Mouse (Mus musculus) ES-Bruce4 (cell line): ENCODE measurements around the gene Agfg2.

ENCODE experiments used
- CTCF ChIP-seq: IDR thresholded peaks from one replicate; pipeline ENCODE4 v1.8.1; 2011; ENCODE audit warnings: low read depth, low read length
- EP300 ChIP-seq: IDR thresholded peaks from 2 replicates; pipeline ENCODE4 v1.6.1; 2011; ENCODE audit warnings: low read depth, low read length; ENCODE audit not compliant: insufficient read depth
- POLR2A ChIP-seq: IDR thresholded peaks from one replicate; pipeline ENCODE4 v1.8.1; 2011; ENCODE audit warnings: low read length; ENCODE audit not compliant: insufficient read depth

DNA sequence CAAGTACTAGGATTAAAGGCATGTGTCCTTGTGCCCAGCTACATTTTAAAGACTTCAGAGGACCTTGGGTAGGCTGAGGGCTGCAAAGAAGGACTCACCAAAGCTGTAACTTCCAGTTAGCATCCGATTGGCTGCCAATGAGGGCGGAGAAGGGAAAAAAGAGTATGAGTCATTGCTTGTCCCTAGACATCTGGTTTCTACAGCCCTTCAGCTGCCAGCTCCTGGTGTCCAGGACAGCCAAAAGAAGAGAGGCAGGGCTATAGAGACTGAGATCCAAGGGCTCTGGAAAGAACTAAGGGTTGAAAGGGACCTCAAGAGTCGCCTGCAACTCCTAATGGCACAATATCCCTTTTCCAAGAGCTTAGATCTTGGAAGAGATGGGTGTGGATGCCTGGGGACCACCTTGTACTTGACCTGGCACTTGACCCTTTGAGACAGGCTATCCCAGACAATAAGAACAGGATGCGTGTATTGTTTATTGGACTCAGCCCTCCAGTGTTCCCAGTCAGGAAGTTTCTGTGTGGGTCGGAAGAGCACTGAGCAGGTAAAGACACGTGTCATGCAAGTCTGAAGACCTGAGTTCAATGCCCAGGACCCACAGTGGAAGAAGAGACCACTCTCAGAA is 24.4 kb downstream of the Agfg2 start:
- TF ChIP-seq EP300 (no peak), CTCF (no peak), POLR2A (no peak)
